Mouse (Mus musculus) embryonic facial prominence, embryonic 14.5 days (tissue): ENCODE measurements around the gene Nlgn2. TPM values are rescaled to one million over a fixed set of nuclear protein-coding genes. Genes with fewer than 3 reads are reported as not detected.
"Not testable (repeated sequence)": the region's sequence is repeated elsewhere in the genome, so short reads cannot be mapped to it uniquely, and the experiment has no call there.

ENCODE experiments used
- ATAC-seq: fragments of 200-750 bp; cut with Nextera tagmentation; 2 replicates; pipeline ENCODE4 v1.8.0; 2017; ENCODE audit warnings: low read depth, moderate number of reproducible peaks, moderate TSS enrichment
- DNase-seq: peaks from one replicate; pipeline ENCODE4 v3.0.0-alpha.2; 2015; ENCODE audit warnings: low spot score
- H3K27ac ChIP-seq: fragments of 300-500 bp; sonication (generic); replicated peaks from 2 replicates; pipeline ENCODE4 v1.5.1; 2014; ENCODE audit warnings: low read depth, mild to moderate bottlenecking, low read length, moderate library complexity
- H3K27me3 ChIP-seq: fragments of 300-500 bp; sonication (generic); replicated peaks from 2 replicates; pipeline ENCODE4 v1.6.1; 2014; ENCODE audit warnings: low read length; ENCODE audit not compliant: control insufficient read depth, insufficient read depth
- H3K36me3 ChIP-seq: fragments of 300-500 bp; sonication (generic); 2 replicates; pipeline ENCODE4 v1.6.1; 2014; ENCODE audit warnings: low read length, mixed read lengths; ENCODE audit not compliant: control insufficient read depth, insufficient read depth
- H3K4me1 ChIP-seq: fragments of 300-500 bp; sonication (generic); 2 replicates; pipeline ENCODE4 v1.6.1; 2014; ENCODE audit warnings: antibody characterized with exemption, low read length; ENCODE audit not compliant: control insufficient read depth, insufficient read depth
- H3K4me2 ChIP-seq: fragments of 300-500 bp; sonication (generic); 2 replicates; pipeline ENCODE4 v1.6.1; 2014; ENCODE audit warnings: low read depth, mild to moderate bottlenecking, low read length, moderate library complexity, mixed read lengths
- H3K4me3 ChIP-seq: fragments of 300-500 bp; sonication (generic); 2 replicates; pipeline ENCODE4 v1.5.1; 2014; ENCODE audit warnings: low read depth, mild to moderate bottlenecking, low read length
- H3K9ac ChIP-seq: fragments of 300-500 bp; sonication (generic); 2 replicates; pipeline ENCODE4 v1.6.1; 2014; ENCODE audit warnings: low read depth, mild to moderate bottlenecking, low read length, moderate library complexity, mixed read lengths
- H3K9me3 ChIP-seq: fragments of 300-500 bp; sonication (generic); 2 replicates; pipeline ENCODE4 v1.6.1; 2016; ENCODE audit warnings: low read length; ENCODE audit not compliant: control insufficient read depth
- WGBS: fragments of 180-500 bp; shearing (Covaris S2); extraction: QIAGEN DNeasy Blood & Tissue Kit; methylation state at CpG from one replicate; pipeline ENCODE4 v1.1.7; 2014; 5-methylcytosine and 5-hydroxymethylcytosine counted together
- polyA plus RNA-seq: library from polyadenylated mRNA; unstranded; fragments of >200 nt; fragmentation: Nextera tagmentation; extraction: Ambion mirVana; gene quantifications from 2 replicates; pipeline ENCODE4 v1.2.1, GENCODE M21; 2014

The Nlgn2 gene
- polyA plus RNA-seq, 1 experiment from 2014 or later = 8.3 TPM

DNA sequence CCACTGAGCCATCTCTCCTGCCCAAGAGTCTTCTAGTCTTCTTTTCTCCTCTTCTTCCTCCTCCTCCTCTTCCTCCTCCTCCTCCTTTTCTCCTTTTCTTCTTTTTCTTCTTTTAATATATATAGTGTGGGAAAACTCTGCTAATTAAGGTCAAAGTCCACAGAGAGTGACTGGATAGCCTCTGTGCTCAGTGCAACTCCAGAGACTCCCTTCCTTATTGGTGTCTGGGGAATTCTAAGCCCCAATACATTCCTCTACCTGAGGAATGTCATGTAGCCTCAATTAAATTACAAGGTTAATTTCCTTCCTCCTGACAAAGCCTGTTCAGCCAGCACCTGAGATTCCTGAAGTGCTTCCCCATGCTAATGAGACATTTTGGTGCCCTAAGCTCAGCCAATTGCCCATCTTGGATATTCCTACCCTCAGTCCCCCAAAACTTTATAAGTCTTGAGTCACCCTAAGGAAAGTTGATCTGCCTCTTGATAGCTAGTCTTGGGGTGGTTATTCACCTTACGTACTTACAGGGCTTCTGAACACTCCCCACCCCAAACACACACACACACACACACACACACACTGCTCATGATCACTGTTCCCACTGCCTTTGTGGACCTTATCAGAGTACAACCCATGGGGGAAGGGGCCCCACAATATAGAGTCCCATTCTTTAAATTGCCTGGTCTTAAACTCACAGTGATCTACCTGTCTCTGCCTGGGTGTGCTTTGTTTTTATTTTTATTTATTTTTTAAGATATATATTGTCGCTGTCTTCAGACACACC is 32.9 kb upstream of the Nlgn2 start:
- WGBS = 89% methylated on average over 2 of the region's 2 CpGs
- no peaks in the 10 kb centered on the region for H3K27me3 ChIP-seq
- H3K4me2 ChIP-seq = no peak overlapping the region
- H3K4me1 ChIP-seq = no peaks in the 10 kb centered on the region
- H3K36me3 ChIP-seq = no peaks in the 10 kb centered on the region
- H3K4me3 ChIP-seq = no peak overlapping the region
- no peak for ATAC-seq
- no peak overlapping the region for H3K27ac ChIP-seq
- no peak for DNase-seq
- no peaks in the 10 kb centered on the region for H3K9me3 ChIP-seq
- H3K9ac ChIP-seq = no peak overlapping the region

DNA sequence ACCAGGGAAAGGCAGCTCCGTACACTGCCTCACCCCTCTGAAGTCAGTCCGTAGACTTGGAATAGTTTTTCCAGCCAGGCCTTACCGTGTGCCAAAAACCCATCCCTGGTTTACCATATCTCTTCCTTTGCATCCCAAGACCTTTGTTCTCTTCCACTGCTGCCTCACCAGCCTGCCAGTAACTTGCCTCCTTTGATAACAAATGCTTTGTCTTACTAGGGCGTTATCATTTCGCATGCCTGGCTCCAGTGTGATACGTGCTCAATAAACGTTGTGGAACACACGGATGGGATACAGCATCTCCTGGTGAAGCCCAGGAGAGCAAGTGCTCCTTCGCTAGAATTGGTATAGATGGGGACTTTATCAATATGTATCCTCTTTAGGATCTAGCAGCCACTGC is 29.8 kb upstream of the Nlgn2 start:
- no peak overlapping the region for H3K4me3 ChIP-seq
- no peaks in the 10 kb centered on the region for H3K9me3 ChIP-seq
- DNase-seq (no peak), ATAC-seq (no peak)
- no peaks in the 10 kb centered on the region for H3K27me3 ChIP-seq
- H3K36me3 ChIP-seq = no peaks in the 10 kb centered on the region
- no peaks in the 10 kb centered on the region for H3K4me1 ChIP-seq
- H3K27ac ChIP-seq = no peak overlapping the region
- H3K4me2 ChIP-seq = no peak overlapping the region
- H3K9ac ChIP-seq = no peak overlapping the region
- 72% methylated on average over 9 of the region's 9 CpGs for WGBS

DNA sequence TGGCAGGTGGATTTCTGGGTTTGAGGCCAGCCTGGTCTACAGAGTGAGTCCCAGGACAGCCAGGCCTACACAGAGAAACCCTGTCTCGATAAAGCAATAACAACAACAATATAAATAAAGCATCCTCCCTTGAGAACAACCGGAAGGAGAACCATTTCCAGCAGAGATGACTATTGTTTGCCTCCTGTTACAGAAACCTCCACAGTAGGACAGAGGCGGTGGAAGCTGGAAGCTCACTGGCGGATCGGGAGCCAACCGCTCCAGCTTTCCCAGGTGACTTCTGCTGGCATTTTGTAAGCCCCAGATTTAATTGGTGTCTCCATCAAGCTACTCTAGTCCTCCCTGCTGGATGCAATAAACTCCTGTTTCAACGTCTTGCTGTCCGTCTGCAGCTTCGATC is 28.0 kb upstream of the Nlgn2 start:
- Histone ChIP-seq H3K4me3 (no peak overlapping the region), H3K27me3 (no peaks in the 10 kb centered on the region), H3K4me2 (no peak overlapping the region), H3K9me3 (no peaks in the 10 kb centered on the region), H3K36me3 (no peaks in the 10 kb centered on the region), H3K9ac (no peak overlapping the region), H3K4me1 (no peaks in the 10 kb centered on the region), H3K27ac (no peak overlapping the region)
- WGBS = 81% methylated on average over 9 of the region's 9 CpGs
- DNase-seq = no peak
- no peak for ATAC-seq

DNA sequence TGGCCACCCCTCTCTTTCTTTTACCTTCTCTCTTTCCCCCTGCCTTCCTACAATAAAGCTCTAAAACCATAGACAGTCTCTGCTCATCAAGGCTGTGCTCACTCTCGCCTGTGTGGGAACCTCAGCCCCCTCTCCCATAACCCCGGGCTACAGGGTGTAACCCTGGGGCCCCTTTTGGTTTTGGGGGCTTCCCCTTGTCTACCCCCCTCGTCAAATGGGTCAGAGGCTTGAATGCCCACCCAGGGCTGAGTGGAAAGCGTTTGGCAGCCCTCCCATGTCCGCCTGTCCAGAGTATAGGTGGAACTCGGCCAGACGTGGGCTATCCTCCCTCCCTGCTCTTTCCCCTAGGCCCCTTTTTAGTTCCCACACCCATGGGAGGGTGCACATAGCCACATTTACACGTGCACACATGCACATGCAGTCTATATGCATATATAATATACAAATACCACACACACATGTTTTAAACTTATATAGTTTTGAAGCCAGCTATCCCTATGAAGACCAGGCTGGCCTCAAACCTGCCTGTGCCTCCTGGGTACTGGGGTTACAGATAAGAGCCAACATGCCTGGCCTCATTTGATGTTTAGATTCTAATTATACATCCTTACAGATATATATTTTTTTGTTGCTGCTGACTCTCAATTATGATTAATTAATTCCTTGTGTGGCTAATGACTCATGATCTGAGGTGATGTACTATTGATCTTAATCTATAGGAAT is 26.7 kb upstream of the Nlgn2 start:
- Histone ChIP-seq H3K27ac (no peak overlapping the region), H3K9ac (no peak overlapping the region), H3K9me3 (no peaks in the 10 kb centered on the region), H3K36me3 (no peaks in the 10 kb centered on the region), H3K4me1 (no peaks in the 10 kb centered on the region), H3K27me3 (peaks cover under 1% of the 10 kb centered on the region; the same call in 1 of the 2 replicates), H3K4me2 (no peak overlapping the region), H3K4me3 (no peak overlapping the region)
- 48% methylated on average over 8 of the region's 8 CpGs for WGBS
- no peak for ATAC-seq
- DNase-seq = no peak

DNA sequence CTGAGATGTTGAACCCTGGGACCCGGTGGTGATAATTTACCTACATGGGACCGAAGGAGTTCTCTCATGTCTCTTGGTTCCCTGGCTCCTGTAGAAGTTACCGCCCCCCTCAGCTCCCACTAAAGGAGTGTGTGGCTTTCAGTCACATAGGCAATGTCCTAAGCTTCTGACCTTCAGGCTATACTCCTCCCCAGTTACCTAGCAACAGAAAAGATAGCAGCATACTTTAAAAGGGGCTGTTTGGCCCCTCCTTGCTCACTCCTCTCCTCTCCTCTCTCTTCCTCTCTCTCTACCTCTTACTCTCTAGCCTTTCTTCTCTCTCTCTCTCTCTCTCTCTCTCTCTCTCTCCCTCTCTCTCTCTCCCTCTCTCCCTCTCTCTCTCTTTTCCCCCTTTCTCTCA is 26.1 kb upstream of the Nlgn2 start:
- H3K36me3 ChIP-seq, H3K27ac ChIP-seq, H3K27me3 ChIP-seq, H3K4me2 ChIP-seq, H3K9me3 ChIP-seq, ATAC-seq, H3K4me3 ChIP-seq, H3K9ac ChIP-seq, H3K4me1 ChIP-seq, DNase-seq: not testable (repeated sequence)
- WGBS = 70% methylated on average over 3 of the region's 3 CpGs

DNA sequence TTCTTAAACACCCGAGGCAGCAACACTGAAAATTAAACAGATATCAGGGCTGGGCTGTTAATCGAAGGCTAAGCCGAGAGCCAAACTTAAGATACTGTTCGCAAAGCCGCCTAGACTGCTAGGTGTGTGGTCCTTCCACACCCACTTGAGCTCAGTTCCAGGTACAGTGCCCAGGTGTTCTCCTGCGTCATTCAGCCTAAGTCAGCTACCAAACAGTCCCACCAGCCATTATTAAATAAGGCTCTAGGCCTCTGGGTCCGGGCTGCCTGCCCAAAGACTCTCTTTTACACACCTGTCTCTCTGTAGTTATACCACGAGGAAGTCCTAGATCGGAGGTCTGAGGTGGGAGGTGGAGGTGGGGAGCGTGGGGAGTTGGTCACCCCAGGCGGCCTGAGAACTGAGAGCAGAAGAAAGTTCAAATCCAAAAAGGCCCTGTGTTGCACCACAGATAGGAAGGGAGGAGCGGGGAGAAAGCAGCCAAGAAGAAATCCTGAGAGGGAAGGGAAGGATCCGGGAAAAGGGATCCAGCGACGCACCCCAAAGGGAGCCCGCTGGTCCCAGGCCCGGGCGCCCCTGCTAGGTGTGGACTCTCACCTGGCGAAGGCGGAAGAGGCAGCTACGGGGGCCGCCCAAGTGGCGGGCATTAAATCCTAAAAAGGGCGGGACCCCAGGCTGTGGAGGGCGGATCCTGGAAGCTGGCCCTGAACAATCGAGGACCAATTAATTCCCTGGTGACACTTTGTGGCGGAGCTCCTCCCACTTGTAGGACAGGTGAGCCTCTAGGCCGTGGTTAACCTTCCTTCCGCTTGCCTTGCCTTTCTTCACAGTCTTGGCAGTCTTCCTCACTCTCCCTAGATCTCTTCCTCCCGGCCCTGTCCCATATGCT is 20.8 kb upstream of the Nlgn2 start, which contains the start of gene Tnk1:
Gene Tnk1, minus strand, starts transcription at position 618 of the 886 bp plus-strand sequence.
- H3K36me3 ChIP-seq = no peaks in the 10 kb centered on the region
- H3K4me2 ChIP-seq = peak within 1 kb of the TSS; percentile 36
- H3K9me3 ChIP-seq = no peaks in the 10 kb centered on the region
- WGBS = 22% methylated on average over 29 of the region's 30 CpGs
- ATAC-seq (peak; percentile 64; the same call in 1 of the 2 replicates), DNase-seq (peak; percentile 74)
- peak within 1 kb of the TSS; percentile 54 for H3K27ac ChIP-seq
- H3K27me3 ChIP-seq = peaks cover 12% of the 10 kb centered on the region
- no peaks in the 10 kb centered on the region for H3K4me1 ChIP-seq
- peak within 1 kb of the TSS; percentile 28; the same call in 1 of the 2 replicates for H3K9ac ChIP-seq
- H3K4me3 ChIP-seq = peak within 1 kb of the TSS; percentile 20

DNA sequence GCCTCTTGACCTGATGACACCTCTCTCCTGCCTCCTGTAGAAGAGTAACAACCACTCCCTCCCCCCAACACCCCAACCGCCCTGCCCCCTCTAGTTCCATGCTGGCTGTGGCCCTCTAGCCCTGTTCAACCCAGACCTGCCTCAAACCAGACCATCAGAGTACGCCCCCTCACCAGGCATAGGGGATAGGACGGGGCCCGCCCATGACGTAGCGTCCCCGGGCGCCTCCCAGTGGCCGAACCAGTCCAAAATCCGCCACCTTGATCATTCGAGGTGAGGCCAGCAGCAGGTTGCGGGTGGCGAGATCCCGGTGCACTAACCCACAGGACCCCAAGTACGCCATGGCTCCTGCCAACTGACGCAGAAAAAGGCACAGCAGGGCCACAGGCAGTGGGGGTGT is 17.8 kb upstream of the Nlgn2 start:
- Histone ChIP-seq H3K9me3 (no peaks in the 10 kb centered on the region), H3K9ac (no peak overlapping the region), H3K4me3 (no peak overlapping the region), H3K36me3 (peaks cover 24% of the 10 kb centered on the region), H3K27me3 (peaks cover 12% of the 10 kb centered on the region), H3K4me2 (no peak overlapping the region), H3K27ac (no peak overlapping the region), H3K4me1 (0 out of 2 replicates have a peak, but pooled peaks cover 5% of the 10 kb centered on the region)
- DNase-seq (no peak), ATAC-seq (no peak)
- 21% methylated on average over 16 of the region's 16 CpGs for WGBS

DNA sequence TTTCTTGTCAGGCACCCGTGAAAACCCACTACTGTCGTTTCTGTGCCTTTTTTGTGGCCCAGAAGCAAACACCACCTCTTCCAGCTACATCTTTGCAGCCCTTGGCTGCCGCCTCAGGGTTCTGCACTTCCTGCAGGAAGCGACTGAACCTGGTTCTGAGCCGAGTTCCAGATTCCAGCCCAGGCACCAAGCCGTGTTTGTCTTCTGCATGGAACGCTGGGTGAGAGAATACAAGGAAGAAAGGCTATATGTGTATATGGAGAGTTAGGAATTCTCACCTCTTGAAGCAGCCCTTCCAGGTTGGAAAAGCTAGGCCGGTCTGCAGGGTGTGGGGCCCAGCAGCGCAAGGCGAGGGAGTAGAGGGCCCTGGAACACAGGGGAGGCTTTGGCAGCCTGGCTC is 17.1 kb upstream of the Nlgn2 start:
- H3K9ac ChIP-seq = no peak overlapping the region
- H3K27ac ChIP-seq = no peak overlapping the region
- ATAC-seq (no peak), DNase-seq (no peak)
- H3K36me3 ChIP-seq = peaks cover 31% of the 10 kb centered on the region
- H3K9me3 ChIP-seq = no peaks in the 10 kb centered on the region
- 81% methylated on average over 10 of the region's 10 CpGs for WGBS
- H3K4me3 ChIP-seq = no peak overlapping the region
- H3K4me2 ChIP-seq = no peak overlapping the region
- H3K4me1 ChIP-seq = 0 out of 2 replicates have a peak, but pooled peaks cover 5% of the 10 kb centered on the region
- H3K27me3 ChIP-seq = peaks cover 12% of the 10 kb centered on the region
